Mouse (Mus musculus): ENCODE measurements at regions not wholly inside any gene's neighbourhood (a gene's known extent, or its start where the extent isn't known, plus 50 kb on each side); places are given as distances from the start of the nearest gene placed in this dataset.

DNA sequence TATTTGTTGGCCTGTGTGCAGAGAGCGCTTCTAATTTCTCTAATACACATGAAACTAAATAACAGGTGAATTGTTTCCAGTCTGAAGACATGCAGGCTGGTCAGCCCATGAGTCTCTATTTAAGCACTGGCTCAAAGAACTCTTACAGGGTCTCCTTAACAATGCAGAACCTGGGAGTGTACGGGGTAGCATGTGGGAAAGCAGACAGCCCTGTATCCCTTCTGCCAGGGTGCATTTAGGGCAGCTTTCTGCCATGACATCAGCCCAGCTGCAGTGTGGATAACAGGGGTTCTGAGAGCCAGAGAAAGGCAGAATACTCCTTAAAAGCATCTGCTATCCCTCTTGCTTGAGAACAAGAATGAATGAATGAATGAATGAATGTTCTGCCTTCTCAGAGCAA lies 164.7 kb downstream of the Grb14 start:
- no peak for DNase-seq (ENCODE audit: low spot score)

GRCm38 (mm10) chr2:64853918-64854317 lies 170.9 kb downstream of the Grb14 start:
- peak; percentile 87 for DNase-seq (ENCODE audit: low spot score)

DNA sequence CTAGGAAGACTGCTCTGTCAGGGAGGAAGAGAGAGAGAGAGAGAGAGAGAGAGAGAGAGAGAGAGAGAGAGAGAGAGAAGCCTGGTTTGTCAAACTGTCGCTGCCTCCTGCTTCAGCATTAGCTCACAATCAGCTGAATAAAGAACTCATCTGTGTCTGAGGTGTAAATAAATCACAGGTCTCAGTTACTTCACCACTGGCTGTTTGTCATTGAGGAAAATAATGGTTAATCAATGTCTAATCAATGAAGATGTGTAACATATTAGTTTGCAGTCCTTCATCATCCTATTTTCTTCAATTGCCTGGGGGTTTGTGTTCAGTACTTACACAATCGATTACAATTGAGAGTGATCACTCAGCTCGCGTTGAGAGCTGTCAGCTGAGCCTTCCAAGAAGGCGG lies 171.9 kb downstream of the Grb14 start:
- DNase-seq (ENCODE audit: low spot score) = no peak

DNA sequence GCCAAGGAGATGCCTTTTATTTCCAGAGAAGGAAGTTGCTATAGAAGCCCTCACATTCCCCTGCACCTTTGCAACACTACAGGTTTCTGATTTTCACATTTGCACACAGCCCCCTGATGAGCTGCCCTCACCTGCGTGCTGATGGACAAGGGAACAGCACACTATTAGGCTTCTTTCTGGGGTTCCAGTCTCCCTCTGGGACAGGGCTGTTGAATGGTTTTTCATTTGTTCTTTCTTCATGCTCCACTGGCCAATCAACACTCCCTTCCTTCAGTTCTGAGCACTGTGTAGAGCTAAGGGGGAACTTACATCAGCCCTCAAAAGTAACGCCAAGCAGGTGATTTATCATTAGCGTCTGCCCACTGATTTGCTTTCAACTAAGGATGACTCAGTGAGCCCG lies 173.7 kb downstream of the Grb14 start:
- no peak for DNase-seq (ENCODE audit: low spot score)

DNA sequence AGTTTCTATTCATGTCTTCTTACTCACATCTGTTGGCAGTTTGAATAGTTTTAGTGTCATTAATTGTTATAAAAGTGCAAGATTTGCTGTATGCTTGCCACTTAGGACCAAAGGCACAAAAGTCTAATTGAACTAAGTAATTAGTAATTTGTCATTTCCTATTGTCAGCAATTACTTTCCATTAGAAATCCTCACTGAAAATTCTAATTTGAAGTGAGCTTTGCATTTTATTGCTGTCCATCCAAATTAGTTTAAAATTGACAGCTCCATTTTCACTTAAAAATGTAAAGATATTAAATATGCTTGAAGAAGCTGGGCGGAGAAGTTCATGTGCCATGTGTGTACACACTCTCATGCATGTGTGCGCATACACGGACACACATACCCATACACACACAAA lies 174.1 kb downstream of the Grb14 start:
- no peak for DNase-seq (ENCODE audit: low spot score)

DNA sequence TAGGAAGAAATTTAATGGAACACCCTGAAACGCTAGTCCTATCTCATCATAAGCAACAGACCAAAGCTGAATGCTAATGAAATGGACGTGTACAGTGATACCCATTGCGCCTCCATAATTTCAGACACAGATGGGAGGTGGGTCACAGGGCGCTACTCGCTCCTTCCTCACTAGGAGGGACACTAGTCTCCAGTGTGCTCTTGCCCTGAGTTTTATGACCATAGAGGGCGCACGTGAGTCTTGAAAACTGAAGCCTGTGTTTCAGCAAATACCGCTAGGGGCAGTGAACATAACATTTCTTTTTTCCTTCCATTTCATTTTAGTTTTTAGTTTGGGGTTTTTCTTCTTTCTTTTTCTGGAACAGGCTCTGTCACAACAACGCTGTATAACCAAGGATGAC lies 200.3 kb downstream of the Grb14 start:
- no peak for DNase-seq (ENCODE audit: low spot score)

DNA sequence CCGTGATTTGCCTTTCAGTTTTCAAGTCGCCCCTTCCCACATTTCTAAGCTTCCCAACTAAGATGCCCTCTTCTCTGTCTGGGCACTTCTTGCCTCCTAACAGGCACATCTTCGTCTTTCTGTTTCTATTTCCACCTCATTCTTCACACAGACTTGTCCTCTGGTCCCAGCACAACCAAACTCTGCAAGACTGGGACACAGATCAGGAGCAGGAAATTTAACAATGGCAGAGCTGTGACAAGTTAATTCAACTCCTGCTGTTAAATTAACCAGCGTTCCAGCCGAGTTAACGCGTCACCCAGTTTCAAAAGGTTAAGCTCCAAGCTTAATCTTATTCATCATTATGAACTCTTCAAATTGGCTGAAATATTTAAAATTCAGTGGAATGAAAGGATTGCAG lies 200.9 kb downstream of the Grb14 start:
- DNase-seq (ENCODE audit: low spot score) = no peak

- DNase-seq (ENCODE audit: low spot score) = no peak
Measured at GRCm38 (mm10) chr2:64823074-64823473, 201.7 kb downstream of the Grb14 start.

GRCm38 (mm10) chr2:64818159-64818558 lies 206.6 kb downstream of the Grb14 start:
- DNase-seq (ENCODE audit: low spot score) = no peak
